Mouse (Mus musculus) bone marrow, adult 2 months (tissue): ENCODE results near the gene Pld1.

Experiments
- CTCF ChIP-seq: fragments of 200-500 bp; IDR thresholded peaks from 2 replicates; pipeline ENCODE4 v1.5.1; 2011; ENCODE audit warnings: low read length, control low read depth; ENCODE audit not compliant: control insufficient read depth, insufficient read depth
- POLR2A ChIP-seq: fragments of 200-500 bp; IDR thresholded peaks from 2 replicates; pipeline ENCODE4 v1.6.1; 2011; ENCODE audit warnings: low read depth, mild to moderate bottlenecking, control low read depth, low read length, borderline replicate concordance; ENCODE audit not compliant: control insufficient read depth

GRCm38 (mm10) chr3:28079211-28079610 lies 140.7 kb downstream of the Pld1 start:
- TF ChIP-seq CTCF (no peak), POLR2A (no peak)
